Mouse (Mus musculus) liver, embryonic 15.5 days (tissue): ENCODE data around the gene Spink4. TPM values are rescaled to one million over a fixed set of nuclear protein-coding genes. Genes with fewer than 3 reads are reported as not detected.

Source experiments
- ATAC-seq: fragments of 200-750 bp; cut with Nextera tagmentation; 2 replicates; pipeline ENCODE4 v1.8.0; 2017; ENCODE audit warnings: moderate number of reproducible peaks, mild to moderate bottlenecking, moderate library complexity; ENCODE audit not compliant: insufficient read depth
- H3K27ac ChIP-seq: fragments of 300-500 bp; sonication (generic); replicated peaks from 2 replicates; pipeline ENCODE4 v1.5.1; 2015; ENCODE audit warnings: mild to moderate bottlenecking, inconsistent platforms
- H3K27me3 ChIP-seq: fragments of 300-500 bp; sonication (generic); 2 replicates; pipeline ENCODE4 v1.6.1; 2015; ENCODE audit warnings: mild to moderate bottlenecking, inconsistent platforms
- H3K36me3 ChIP-seq: fragments of 300-500 bp; sonication (generic); replicated peaks from 2 replicates; pipeline ENCODE4 v1.6.1; 2015; ENCODE audit warnings: moderate library complexity, mild to moderate bottlenecking, inconsistent platforms
- H3K4me1 ChIP-seq: fragments of 300-500 bp; sonication (generic); replicated peaks from 2 replicates; pipeline ENCODE4 v1.6.1; 2015; ENCODE audit warnings: inconsistent platforms
- H3K4me2 ChIP-seq: fragments of 300-500 bp; sonication (generic); 2 replicates; pipeline ENCODE4 v1.6.1; 2015; ENCODE audit warnings: moderate library complexity, mild to moderate bottlenecking, inconsistent platforms
- H3K4me3 ChIP-seq: fragments of 300-500 bp; sonication (generic); replicated peaks from 2 replicates; pipeline ENCODE4 v1.5.1; 2015; ENCODE audit warnings: mild to moderate bottlenecking, inconsistent platforms
- H3K9ac ChIP-seq: fragments of 300-500 bp; sonication (generic); 2 replicates; pipeline ENCODE4 v1.6.1; 2015; ENCODE audit warnings: moderate library complexity, mild to moderate bottlenecking, inconsistent platforms
- H3K9me3 ChIP-seq: fragments of 300-500 bp; sonication (generic); replicated peaks from 2 replicates; pipeline ENCODE4 v1.6.1; 2016; ENCODE audit warnings: inconsistent platforms
- WGBS: fragments of 180-500 bp; shearing (Covaris S2); methylation state at CpG from one replicate; pipeline ENCODE4 v1.1.7; 2015; ENCODE audit warnings: mixed read lengths; ENCODE audit not compliant: insufficient replicate concordance; 5-methylcytosine and 5-hydroxymethylcytosine counted together
- polyA plus RNA-seq: library from polyadenylated mRNA; unstranded; fragments of >200 nt; fragmentation: Nextera tagmentation; extraction: Ambion mirVana; gene quantifications from 2 replicates; pipeline ENCODE4 v1.2.1, GENCODE M21; 2015

Gene Spink4
- 0.82 and 0.96 TPM in 2 replicates for polyA plus RNA-seq

GRCm38 (mm10) chr4:40919785-40920184, at the start of gene Spink4:
TSS of gene Spink4 (plus strand) at chr4:40920052.
- H3K9me3 ChIP-seq, result no peaks in the 10 kb centered on the region
- no peak within 1 kb of the TSS for H3K4me2 ChIP-seq
- H3K27ac ChIP-seq, result no peak within 1 kb of the TSS
- H3K4me1 ChIP-seq, result peaks cover 10% of the 10 kb centered on the region
- peak; percentile 64 for ATAC-seq
- H3K9ac ChIP-seq, result no peak within 1 kb of the TSS
- no peaks in the 10 kb centered on the region for H3K36me3 ChIP-seq
- 8% methylated on average over 3 of the region's 3 CpGs for WGBS
- H3K27me3 ChIP-seq, result no peaks in the 10 kb centered on the region; the same call in 1 of the 2 replicates
- no peak within 1 kb of the TSS for H3K4me3 ChIP-seq

DNA sequence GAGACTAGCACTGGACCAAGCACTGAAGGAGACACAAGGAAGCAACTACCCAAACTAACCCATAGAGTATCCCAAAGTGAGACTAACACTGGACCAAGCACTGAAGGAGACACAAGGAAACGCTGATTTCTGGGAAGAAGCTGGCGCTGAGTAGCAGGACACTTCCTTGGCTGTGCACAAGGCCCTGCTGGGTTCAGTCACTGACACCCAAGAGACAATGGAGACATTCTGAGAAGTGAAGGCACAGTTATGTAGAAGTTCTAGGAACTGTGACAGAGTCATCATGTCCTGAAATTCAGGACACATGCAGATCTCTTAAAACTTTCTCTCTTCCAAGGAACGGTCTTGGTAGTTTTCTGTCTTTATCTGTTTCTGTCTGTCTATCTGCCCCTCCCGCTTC, 49.6 kb upstream of the Spink4 start:
- WGBS, result 42% methylated on average over 4 of the region's 4 CpGs
- Histone ChIP-seq H3K9ac (no peak overlapping the region), H3K4me3 (no peak overlapping the region), H3K4me1 (peaks cover 11% of the 10 kb centered on the region; the same call in 1 of the 2 replicates), H3K9me3 (no peaks in the 10 kb centered on the region), H3K27ac (no peak overlapping the region), H3K36me3 (no peaks in the 10 kb centered on the region), H3K4me2 (no peak overlapping the region), H3K27me3 (no peaks in the 10 kb centered on the region)
- ATAC-seq, result no peak

DNA sequence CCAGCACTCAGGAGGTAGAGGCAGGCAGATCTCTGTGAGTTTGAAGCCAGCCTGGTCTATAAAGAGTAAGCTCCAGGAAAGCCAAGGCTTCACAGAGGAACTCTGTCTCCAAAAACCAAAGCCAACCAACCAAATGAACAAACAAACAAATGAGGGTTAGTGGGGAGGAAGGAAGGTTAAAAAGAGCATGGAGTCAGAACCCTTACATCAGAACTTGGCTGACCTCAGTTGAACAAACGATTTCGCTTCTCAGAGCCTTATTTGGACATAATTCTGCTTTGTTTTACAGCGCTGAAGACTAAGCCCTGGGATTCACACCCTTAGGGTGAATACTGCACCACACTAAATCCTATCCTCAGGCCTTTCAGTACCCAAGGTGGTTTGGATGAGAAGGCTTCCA, 47.7 kb upstream of the Spink4 start:
- H3K27ac ChIP-seq, result no peak overlapping the region

DNA sequence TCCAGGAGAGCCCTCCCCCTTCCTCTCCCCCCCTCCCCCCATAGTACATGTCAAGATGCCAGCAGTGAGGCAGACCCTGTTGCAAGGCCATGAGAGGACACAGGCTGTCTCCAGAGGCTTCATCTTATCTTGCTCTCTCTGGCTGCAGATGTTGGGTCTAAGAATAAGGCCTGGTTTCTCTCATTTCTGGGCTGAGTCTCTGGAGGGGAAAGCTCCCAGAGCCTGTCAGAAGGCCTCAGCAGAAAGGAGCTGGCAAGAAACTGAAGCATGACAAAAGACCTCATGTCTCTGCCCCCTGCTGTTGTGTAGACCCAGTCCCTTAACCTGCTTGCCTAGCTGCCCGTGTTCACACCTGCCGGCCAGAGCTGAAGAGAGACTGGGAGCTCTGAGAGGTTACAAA, 46.5 kb upstream of the Spink4 start:
- no peak overlapping the region for H3K27ac ChIP-seq
- no peak overlapping the region for H3K4me2 ChIP-seq
- 76% methylated on average over 2 of the region's 2 CpGs for WGBS
- H3K4me1 ChIP-seq, result peaks cover 35% of the 10 kb centered on the region
- no peaks in the 10 kb centered on the region for H3K9me3 ChIP-seq
- H3K27me3 ChIP-seq, result no peaks in the 10 kb centered on the region
- no peaks in the 10 kb centered on the region for H3K36me3 ChIP-seq
- H3K9ac ChIP-seq, result no peak overlapping the region
- H3K4me3 ChIP-seq, result no peak overlapping the region
- no peak for ATAC-seq

More for the DNA sequence above, 47.7 kb upstream of the Spink4 start:
- Histone ChIP-seq H3K4me2 (no peak overlapping the region), H3K9ac (no peak overlapping the region), H3K36me3 (no peaks in the 10 kb centered on the region), H3K4me1 (peaks cover 25% of the 10 kb centered on the region), H3K4me3 (no peak overlapping the region), H3K9me3 (no peaks in the 10 kb centered on the region), H3K27me3 (no peaks in the 10 kb centered on the region)
- 85% methylated on average over 3 of the region's 3 CpGs for WGBS
- no peak for ATAC-seq

GRCm38 (mm10) chr4:40874151-40874600, 45.7 kb upstream of the Spink4 start:
- Histone ChIP-seq H3K27me3 (no peaks in the 10 kb centered on the region), H3K36me3 (no peaks in the 10 kb centered on the region), H3K4me1 (peaks cover 35% of the 10 kb centered on the region), H3K9me3 (no peaks in the 10 kb centered on the region), H3K4me2 (no peak overlapping the region), H3K27ac (no peak overlapping the region), H3K9ac (no peak overlapping the region), H3K4me3 (no peak overlapping the region)
- WGBS, result 46% methylated on average over 6 of the region's 6 CpGs
- ATAC-seq, result no peak

- Histone ChIP-seq H3K36me3 (no peaks in the 10 kb centered on the region), H3K9ac (no peak overlapping the region), H3K4me2 (no peak overlapping the region), H3K27me3 (no peaks in the 10 kb centered on the region), H3K27ac (no peak overlapping the region), H3K4me3 (no peak overlapping the region), H3K4me1 (peaks cover 35% of the 10 kb centered on the region), H3K9me3 (no peaks in the 10 kb centered on the region)
- ATAC-seq, result no peak
- 45% methylated on average over 5 of the region's 5 CpGs for WGBS
Observed at GRCm38 (mm10) chr4:40874794-40875552, 44.9 kb upstream of the Spink4 start.

GRCm38 (mm10) chr4:40875842-40876241, 44.0 kb upstream of the Spink4 start:
- Histone ChIP-seq H3K27ac (no peak overlapping the region), H3K4me2 (no peak overlapping the region), H3K4me3 (no peak overlapping the region), H3K9ac (no peak overlapping the region), H3K36me3 (no peaks in the 10 kb centered on the region), H3K4me1 (peaks cover 33% of the 10 kb centered on the region), H3K27me3 (no peaks in the 10 kb centered on the region), H3K9me3 (no peaks in the 10 kb centered on the region)
- WGBS, result 73% methylated on average over 20 of the region's 20 CpGs
- ATAC-seq, result no peak

GRCm38 (mm10) chr4:40876814-40877371, 43.0 kb upstream of the Spink4 start:
- Histone ChIP-seq H3K27me3 (no peaks in the 10 kb centered on the region), H3K36me3 (no peaks in the 10 kb centered on the region), H3K4me2 (peak overlapping the region; percentile 44), H3K9ac (no peak overlapping the region), H3K4me3 (no peak overlapping the region), H3K27ac (0 out of 2 replicates have a peak overlapping the region, but pooled peaks have one; percentile 7), H3K9me3 (no peaks in the 10 kb centered on the region), H3K4me1 (peaks cover 33% of the 10 kb centered on the region)
- WGBS, result 24% methylated on average over 12 of the region's 12 CpGs
- peak; percentile 57; the same call in 1 of the 2 replicates for ATAC-seq

- Histone ChIP-seq H3K9ac (no peak overlapping the region), H3K4me2 (peak overlapping the region; percentile 44), H3K27ac (no peak overlapping the region), H3K27me3 (no peaks in the 10 kb centered on the region), H3K36me3 (no peaks in the 10 kb centered on the region), H3K4me1 (peaks cover 33% of the 10 kb centered on the region), H3K4me3 (no peak overlapping the region), H3K9me3 (no peaks in the 10 kb centered on the region)
- no peak for ATAC-seq
- 26% methylated on average over 5 of the region's 5 CpGs for WGBS
Observed at GRCm38 (mm10) chr4:40877528-40877927, 42.3 kb upstream of the Spink4 start.

DNA sequence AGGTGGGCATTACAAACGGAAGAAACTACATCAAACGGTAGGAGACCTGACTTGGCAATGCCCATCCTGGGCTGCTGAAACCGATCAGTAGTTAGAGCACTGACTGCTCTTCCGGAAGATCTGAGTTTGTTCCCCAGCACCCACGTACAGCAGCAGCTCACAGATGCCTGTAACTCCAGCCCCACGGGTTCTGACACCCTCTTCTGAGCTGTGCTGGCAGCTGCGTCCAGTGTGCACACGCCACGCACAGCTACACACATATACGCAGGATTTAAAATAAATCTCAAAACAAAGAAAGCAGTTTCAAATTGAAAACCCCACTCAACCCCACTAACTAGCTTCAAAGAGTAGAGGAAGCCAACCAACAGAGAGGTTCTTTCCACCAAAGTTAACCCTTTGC, 36.7 kb upstream of the Spink4 start:
- no peak for ATAC-seq
- H3K27me3 ChIP-seq, result no peaks in the 10 kb centered on the region

GRCm38 (mm10) chr4:40884282-40885165, 35.3 kb upstream of the Spink4 start:
- 74% methylated on average over 12 of the region's 12 CpGs for WGBS
- no peaks in the 10 kb centered on the region for H3K36me3 ChIP-seq
- no peak overlapping the region for H3K4me3 ChIP-seq
- H3K27me3 ChIP-seq, result no peaks in the 10 kb centered on the region
- H3K4me1 ChIP-seq, result no peaks in the 10 kb centered on the region; the same call in 1 of the 2 replicates
- no peak overlapping the region for H3K9ac ChIP-seq
- no peak overlapping the region for H3K27ac ChIP-seq
- no peaks in the 10 kb centered on the region for H3K9me3 ChIP-seq
- no peak overlapping the region for H3K4me2 ChIP-seq
- ATAC-seq, result no peak

More for the DNA sequence above, 36.7 kb upstream of the Spink4 start:
- Histone ChIP-seq H3K9me3 (no peaks in the 10 kb centered on the region), H3K9ac (no peak overlapping the region), H3K4me2 (no peak overlapping the region), H3K36me3 (no peaks in the 10 kb centered on the region), H3K4me3 (no peak overlapping the region), H3K27ac (no peak overlapping the region), H3K4me1 (no peaks in the 10 kb centered on the region)
- 72% methylated on average over 10 of the region's 10 CpGs for WGBS
